Mouse (Mus musculus): ENCODE data around the gene Cdcp1. TPM values are rescaled to one million over a fixed set of nuclear protein-coding genes. Genes with fewer than 3 reads are reported as not detected.

The Cdcp1 gene
- polyA plus RNA-seq, 1 experiment from 2014 or later = 13.5 TPM

Other genes starting within 250 kb of the Cdcp1 start
- gene Tmem42, start 194.7 kb downstream of the Cdcp1 start, polyA plus RNA-seq (2015; fragmentation: Nextera tagmentation; extraction: Ambion mirVana) = 20.6 and 21.2 TPM in 2 replicates
- 0.53 and 0.57 TPM in 2 replicates for gene Tgm4, start 181.3 kb downstream of the Cdcp1 start, polyA plus RNA-seq (2015; fragmentation: Nextera tagmentation; extraction: Ambion mirVana)
- 73.7 and 77.8 TPM in 2 replicates for gene Zdhhc3, start 102.8 kb downstream of the Cdcp1 start, polyA plus RNA-seq (2015; fragmentation: Nextera tagmentation; extraction: Ambion mirVana)
- gene Exosc7, start 102.8 kb downstream of the Cdcp1 start, polyA plus RNA-seq (2015; fragmentation: Nextera tagmentation; extraction: Ambion mirVana) = 125 and 136 TPM in 2 replicates
- gene Clec3b, start 65.1 kb downstream of the Cdcp1 start, polyA plus RNA-seq (2015; fragmentation: Nextera tagmentation; extraction: Ambion mirVana) = 1.2 and 2.0 TPM in 2 replicates
- 14.9 and 17.1 TPM in 2 replicates for gene Tmem158, start 44.7 kb upstream of the Cdcp1 start, polyA plus RNA-seq (2015; fragmentation: Nextera tagmentation; extraction: Ambion mirVana)
- gene Lars2, start 150.9 kb upstream of the Cdcp1 start, polyA plus RNA-seq (2015; fragmentation: Nextera tagmentation; extraction: Ambion mirVana) = 908 and 1,059 TPM in 2 replicates